Mouse (Mus musculus) spleen, adult 2 months (tissue): ENCODE results near the gene Fndc3b.

Source experiments
- CTCF ChIP-seq: fragments of 200-500 bp; IDR thresholded peaks from 2 replicates; pipeline ENCODE4 v1.5.1; 2011; ENCODE audit warnings: mild to moderate bottlenecking, inconsistent platforms; ENCODE audit not compliant: insufficient read depth, insufficient read length, insufficient replicate concordance; ENCODE audit errors: extremely low read depth
- POLR2A ChIP-seq: fragments of 200-500 bp; IDR thresholded peaks from 2 replicates; pipeline ENCODE4 v1.6.1; 2011; ENCODE audit warnings: low read depth, low read length, inconsistent platforms

GRCm38 (mm10) chr3:27695612-27696448, 15.3 kb downstream of the Fndc3b start:
- TF ChIP-seq CTCF: no peak
- no peak for TF ChIP-seq POLR2A
